Mouse (Mus musculus) kidney, postnatal 14 days (tissue): ENCODE measurements at regions not wholly inside any gene's neighbourhood (a gene's known extent, or its start where the extent isn't known, plus 50 kb on each side); places are given as distances from the start of the nearest gene placed in this dataset.

Experiments used
- DNase-seq: peaks from one replicate; pipeline ENCODE4 v3.0.0; 2022; ENCODE audit warnings: mixed read lengths

DNA sequence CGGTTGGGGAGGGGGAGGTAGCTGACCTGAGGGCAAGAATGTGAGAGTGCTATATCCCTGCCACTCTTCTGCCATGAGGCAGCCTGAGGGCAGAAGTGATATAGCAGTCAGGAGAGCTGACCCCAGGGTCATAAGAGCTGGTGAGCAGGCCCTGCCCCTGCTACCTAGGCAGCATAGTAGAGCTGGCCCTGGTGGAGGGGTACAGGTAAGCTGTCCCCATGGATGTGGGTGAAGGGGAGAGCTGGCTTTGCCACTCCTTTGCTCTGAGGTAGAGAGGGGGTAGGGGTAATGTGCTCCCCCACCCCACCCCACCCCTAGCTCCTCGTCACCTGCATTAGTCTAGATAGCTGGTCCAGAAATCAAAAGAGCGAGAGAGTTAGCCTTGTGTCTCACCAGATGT is 61.3 kb upstream of the Gm3839 start:
- DNase-seq: no peak

DNA sequence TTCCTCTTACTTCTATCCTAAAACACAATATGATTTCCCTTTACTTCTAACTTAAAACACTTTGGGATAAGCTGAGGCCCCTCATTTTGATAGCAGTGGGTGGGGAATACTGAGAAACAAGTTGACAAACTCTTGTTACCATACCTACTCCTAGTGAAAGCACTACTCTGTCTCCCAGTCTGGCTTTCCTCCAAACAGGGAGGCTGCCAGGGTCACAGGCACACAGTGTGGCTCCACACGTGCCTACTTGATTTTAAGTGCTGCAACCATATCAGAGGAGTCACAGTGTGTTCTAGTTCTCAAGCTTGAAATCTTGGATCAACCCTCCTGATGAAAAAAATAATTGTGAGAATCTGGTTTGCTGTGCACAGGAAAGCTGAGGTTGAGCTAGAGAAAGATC is 65.8 kb upstream of the Gm3839 start:
- no peak for DNase-seq

DNA sequence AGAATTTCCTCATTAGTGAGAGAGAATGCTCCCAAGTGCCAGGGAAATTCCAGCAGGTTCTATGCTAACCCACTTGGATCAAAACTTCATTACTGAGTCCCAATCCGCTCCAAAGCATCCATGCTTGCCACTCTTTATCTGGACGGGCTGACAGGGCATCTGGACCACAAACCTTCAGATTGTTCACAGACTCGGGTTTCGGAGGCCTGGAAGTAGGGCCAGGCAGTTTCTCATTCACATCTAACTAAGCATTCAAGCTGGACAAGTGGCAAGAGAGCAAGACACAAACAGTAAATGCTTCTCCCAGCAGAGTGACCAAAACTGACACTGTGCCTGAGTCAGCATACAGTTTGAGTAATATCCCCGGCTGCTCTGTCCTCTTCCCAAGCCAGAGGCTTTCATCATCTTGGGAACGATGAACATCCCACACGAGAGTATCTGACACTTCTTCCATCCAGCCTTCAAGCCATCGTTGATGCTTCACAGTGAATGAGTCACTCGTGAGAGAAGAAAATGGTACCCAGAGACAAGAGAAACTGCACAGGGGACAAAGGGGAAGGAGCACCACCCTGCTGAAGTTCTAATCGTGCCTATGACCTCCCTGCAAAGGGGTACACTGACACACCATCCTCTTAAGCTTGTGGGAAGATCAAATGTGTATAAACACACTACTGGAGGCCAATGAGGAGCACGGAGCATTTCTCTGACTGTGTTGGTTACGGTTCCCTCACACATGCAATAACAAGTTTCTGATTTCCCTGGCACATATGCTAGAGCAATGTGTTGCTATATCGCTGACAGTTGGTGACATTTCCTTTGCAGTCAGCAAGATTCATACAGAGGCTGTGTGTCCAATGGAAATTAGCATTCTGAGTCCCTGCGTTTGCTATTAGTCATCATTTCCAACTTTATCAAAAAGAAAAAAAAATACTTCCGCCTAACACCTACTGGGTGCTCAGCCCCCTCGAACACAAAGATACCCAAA is 72.0 kb upstream of the Gm3839 start:
- no peak for DNase-seq

DNA sequence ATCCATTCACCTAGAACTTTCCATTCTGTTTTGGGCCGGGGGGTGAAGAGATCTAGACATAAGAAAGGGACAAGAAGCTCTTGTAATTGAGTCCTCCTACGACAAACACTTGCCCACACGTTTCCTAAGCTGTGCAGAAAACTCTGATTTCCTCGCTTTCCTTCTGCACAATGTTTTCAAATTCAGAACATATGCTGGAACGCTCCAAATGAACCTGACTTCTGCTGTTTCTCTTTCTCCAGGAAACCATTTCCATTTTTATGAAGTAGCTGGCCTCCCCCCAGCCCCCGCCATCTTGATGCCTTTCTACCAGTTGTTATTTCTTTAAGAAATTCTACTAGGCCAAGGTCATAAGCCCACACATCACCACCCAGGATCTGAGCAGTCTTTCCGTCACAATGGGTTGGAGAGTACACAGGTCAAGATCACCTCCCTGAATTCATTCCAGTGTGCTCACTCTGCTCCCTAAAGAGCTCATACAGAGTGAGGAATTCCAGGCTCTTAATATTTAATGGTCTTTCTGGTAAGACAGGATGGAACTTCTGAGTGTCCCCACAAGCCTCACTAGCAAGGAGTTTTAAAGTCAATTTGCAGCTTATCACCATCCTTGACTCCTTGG is 78.7 kb upstream of the Gm3839 start:
- no peak for DNase-seq

DNA sequence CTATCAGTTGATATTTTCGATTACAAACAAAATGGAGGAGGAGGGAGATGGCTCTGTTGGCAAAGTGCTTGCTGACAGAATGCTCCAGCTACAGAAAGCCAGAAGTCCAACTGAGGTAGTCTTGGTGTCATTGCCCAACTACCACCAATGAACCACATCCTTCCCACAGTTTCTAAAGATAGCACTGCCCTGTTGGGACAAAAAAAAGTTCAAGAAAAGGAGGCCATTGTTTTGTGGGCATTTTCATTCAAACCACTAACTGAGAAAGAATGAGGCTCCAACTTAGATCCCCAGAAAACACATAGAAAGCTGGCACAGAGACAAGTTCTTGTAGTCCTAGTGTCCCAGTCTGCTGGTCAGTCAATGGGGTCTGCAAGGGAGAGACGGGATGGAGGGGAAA is 82.1 kb upstream of the Gm3839 start:
- DNase-seq: no peak

DNA sequence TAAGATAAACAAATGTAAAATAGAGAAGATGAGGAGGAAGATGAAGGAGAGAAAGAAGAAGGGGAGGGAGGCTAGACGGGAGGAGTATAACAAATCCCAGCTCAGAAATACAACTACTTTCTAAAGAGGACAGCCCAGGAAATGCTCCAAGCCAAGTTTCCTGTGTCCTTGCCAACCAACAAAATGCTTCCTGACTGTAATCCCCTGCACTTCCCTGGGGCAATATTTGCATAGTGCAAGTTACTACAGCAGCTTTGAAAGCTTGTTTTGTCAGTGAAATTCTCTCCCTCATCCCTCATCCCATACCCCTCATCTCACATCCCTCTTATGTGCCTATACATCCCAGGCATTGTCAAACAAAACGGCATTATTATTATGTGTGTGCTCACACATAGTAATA is 83.7 kb upstream of the Gm3839 start:
- no peak for DNase-seq

DNA sequence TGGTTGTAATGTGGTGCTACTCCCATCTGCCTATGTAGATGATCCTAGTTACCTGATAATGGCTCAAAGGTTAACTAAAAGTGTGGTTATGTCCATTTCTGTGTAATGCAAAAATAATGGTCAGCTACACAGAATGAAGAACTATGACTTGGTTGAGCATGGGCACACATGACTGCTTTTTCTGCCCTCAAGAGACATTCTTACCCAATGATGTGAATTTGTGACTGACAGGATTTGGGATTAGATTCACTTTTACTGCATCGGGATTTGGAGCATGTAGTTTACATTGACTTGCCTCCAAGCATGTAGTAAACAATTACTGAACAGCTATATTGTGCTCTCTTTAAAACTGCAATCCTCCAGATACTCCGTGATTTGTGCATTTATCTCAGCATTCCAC is 93.4 kb upstream of the Gm3839 start:
- no peak for DNase-seq

DNA sequence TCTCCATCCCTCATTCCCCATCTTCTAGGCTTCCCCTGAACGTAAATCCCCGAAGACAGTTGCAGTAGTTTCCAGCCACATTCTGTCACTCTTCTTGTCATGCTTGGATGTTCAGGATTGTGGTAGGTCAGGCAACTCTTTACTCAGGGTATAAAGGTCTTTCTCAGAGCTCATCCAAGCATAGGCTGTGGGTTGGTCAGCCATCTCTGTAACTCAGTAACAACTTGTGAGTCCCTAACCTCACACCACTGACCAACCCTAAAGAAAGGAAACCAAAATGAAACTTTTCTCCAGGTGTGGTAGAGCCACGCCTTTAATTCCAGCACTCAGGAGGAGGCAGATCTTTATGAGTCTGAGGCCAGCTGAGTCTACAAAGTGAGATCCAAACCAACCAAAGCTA is 75.6 kb upstream of the Ptprg start:
- peak; percentile 14 for DNase-seq

DNA sequence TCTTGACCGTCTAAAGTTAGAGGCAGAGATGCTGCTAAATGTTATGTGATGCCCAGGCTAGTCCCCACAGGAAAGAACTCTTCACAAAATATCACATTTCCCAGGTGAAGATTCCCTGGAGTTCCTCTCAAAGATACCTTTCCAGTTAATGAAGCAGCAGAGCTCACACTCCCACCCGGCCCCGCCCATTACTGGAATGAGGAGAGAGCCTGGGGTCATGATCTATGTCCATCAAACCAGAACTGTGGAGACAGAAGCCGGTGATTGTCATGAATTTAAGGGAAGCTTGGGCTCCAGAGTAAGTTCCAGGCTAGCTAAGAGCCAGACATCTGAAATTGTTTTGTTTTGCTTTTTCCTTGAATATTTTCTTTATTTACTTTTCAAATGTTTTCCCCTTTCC is 71.2 kb upstream of the Ptprg start:
- DNase-seq: no peak

DNA sequence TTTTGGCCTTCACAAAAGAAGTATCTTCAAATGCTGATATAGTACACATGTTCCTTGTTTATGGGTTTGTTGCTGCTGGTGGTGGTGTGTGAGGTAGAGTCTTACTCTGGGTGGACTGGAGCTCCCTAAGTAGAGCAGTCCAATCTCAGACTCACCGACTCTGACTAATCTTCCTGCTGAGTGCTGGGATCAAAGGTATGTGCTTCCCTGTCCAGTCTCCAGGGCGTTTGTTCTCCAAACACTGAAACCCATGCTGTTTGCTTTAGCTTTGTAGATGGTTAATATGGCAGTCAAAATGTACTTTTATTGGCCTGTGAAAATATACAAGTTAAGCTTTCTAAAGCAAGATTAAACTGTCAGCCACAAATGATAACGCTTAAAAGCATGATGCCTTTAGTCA is 67.0 kb upstream of the Ptprg start:
- no peak for DNase-seq

DNA sequence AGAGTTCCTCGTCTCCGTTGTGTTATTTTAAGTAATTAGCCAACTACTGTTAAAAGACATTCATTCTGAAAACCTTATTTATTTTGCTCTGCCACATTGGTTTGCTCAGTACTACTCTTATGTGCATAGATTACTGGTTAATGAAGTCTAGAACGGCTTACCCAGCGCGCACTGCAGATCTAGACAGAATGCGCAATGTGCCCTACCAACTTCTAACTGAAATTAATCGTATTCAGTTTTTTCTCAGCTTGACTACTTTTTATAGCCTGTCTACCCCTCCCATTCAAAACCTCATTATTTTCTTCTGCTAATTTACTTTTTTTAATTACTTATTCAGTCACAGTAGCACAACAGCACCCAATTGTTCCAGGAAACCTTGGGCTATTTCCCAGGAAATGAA is 51.6 kb upstream of the Ptprg start:
- no peak for DNase-seq

DNA sequence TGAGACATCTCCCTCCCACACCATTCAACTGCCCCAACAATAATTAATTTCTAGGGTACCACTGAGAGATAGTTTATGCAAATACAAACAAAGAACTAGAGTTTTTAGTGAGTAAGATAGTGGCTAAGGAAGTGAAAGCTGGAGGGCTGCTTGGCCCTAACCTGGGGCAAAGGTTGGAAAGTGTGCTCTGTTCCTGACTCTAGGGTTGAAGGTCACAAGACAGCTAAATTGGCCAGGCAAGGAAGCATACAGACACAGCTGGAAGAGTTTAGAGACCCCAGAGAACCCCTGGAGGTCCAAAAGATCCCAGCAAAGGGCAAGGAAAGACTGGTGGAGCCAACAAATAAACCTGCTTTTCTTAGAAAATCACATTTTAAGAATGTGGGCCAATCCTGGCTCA is 50.2 kb upstream of the Ptprg start:
- DNase-seq: no peak
